Mouse (Mus musculus) inflammation-experienced regulatory T-cells, adult 6 months (primary cell): ENCODE data around the gene St5. TPM values are rescaled to one million over a fixed set of nuclear protein-coding genes. Genes with fewer than 3 reads are reported as not detected.

Source experiments
- ATAC-seq: one replicate; pipeline ENCODE4 v1.8.0; 2017
- polyA plus RNA-seq, 3 experiments: library from polyadenylated mRNA; unstranded; fragments of 100-300 nt; shearing (Covaris generic); gene quantifications; one replicate each; pipeline ENCODE4 v1.2.1; 2017

St5 gene
- polyA plus RNA-seq, 3 experiments from 2014 or later = 0.36 to 0.90 (median 0.47) TPM

GRCm38 (mm10) chr7:109524763-109525162, 178.6 kb downstream of the St5 start:
- no peak for ATAC-seq

GRCm38 (mm10) chr7:109524442-109524744, 179.0 kb downstream of the St5 start:
- no peak for ATAC-seq

GRCm38 (mm10) chr7:109523741-109524441, 179.5 kb downstream of the St5 start:
- ATAC-seq = no peak

GRCm38 (mm10) chr7:109523304-109523703, 180.1 kb downstream of the St5 start:
- no peak for ATAC-seq

- no peak for ATAC-seq
Observed at GRCm38 (mm10) chr7:109522084-109522483, 181.3 kb downstream of the St5 start.

- no peak for ATAC-seq
Observed at GRCm38 (mm10) chr7:109519936-109520335, 183.5 kb downstream of the St5 start.

- ATAC-seq = peak; percentile 95
Observed at GRCm38 (mm10) chr7:109518838-109519696, 184.3 kb downstream of the St5 start, which contains the start of gene Rpl27a. TSS of gene Rpl27a (plus strand) at chr7:109519147.

- no peak for ATAC-seq
Observed at GRCm38 (mm10) chr7:109518036-109518681, 185.2 kb downstream of the St5 start.

GRCm38 (mm10) chr7:109516500-109516899, 186.9 kb downstream of the St5 start:
- ATAC-seq = no peak

GRCm38 (mm10) chr7:109511838-109512237, 191.6 kb downstream of the St5 start:
- ATAC-seq = no peak

GRCm38 (mm10) chr7:109510799-109511198, 192.6 kb downstream of the St5 start:
- ATAC-seq = no peak

GRCm38 (mm10) chr7:109508034-109508433, 195.4 kb downstream of the St5 start, which contains the start of gene Trim66:
TSS of gene Trim66 (minus strand) at chr7:109508134.
- ATAC-seq = no peak

GRCm38 (mm10) chr7:109507572-109507971, 195.8 kb downstream of the St5 start:
- ATAC-seq = no peak

GRCm38 (mm10) chr7:109507119-109507518, 196.3 kb downstream of the St5 start:
- no peak for ATAC-seq

GRCm38 (mm10) chr7:109497507-109497906, 205.9 kb downstream of the St5 start:
- no peak for ATAC-seq

- ATAC-seq = no peak
Observed at GRCm38 (mm10) chr7:109493319-109494316, 209.8 kb downstream of the St5 start.

- ATAC-seq = no peak
Observed at GRCm38 (mm10) chr7:109492616-109493318, 210.6 kb downstream of the St5 start.

GRCm38 (mm10) chr7:109484221-109484620, 219.2 kb downstream of the St5 start:
- ATAC-seq = no peak

GRCm38 (mm10) chr7:109480765-109481197, 222.6 kb downstream of the St5 start:
- ATAC-seq = no peak

GRCm38 (mm10) chr7:109477926-109478325, 225.5 kb downstream of the St5 start:
- ATAC-seq = no peak
